Mouse (Mus musculus): ENCODE measurements around the gene D17Wsu92e. TPM values are rescaled to one million over a fixed set of nuclear protein-coding genes. Genes with fewer than 3 reads are reported as not detected.
"Not testable (repeated sequence)": the region's sequence is repeated elsewhere in the genome, so short reads cannot be mapped to it uniquely, and the experiment has no call there.

The D17Wsu92e gene
- polyA plus RNA-seq (2016; fragmentation: Nextera tagmentation; extraction: Ambion mirVana), result 11.1 and 12.1 TPM in 2 replicates

- H3K27me3 ChIP-seq (ENCODE audit: low read depth, poor library complexity, severe bottlenecking), result no peaks in the 10 kb centered on the region
- 2% methylated on average over 53 of the region's 56 CpGs for WGBS
- DNase-seq (ENCODE audit: low spot score), result peak; percentile 99
- H3K9me3 ChIP-seq (replicated peaks), result no peaks in the 10 kb centered on the region
- no peaks in the 10 kb centered on the region for H3K36me3 ChIP-seq
- peaks cover 36% of the 10 kb centered on the region for H3K4me1 ChIP-seq
- H3K27ac ChIP-seq (replicated peaks), result peak within 1 kb of the TSS; percentile 91
- peak within 1 kb of the TSS; percentile 100 for H3K4me3 ChIP-seq
Measured at GRCm38 (mm10) chr17:27820568-27821406, at the start of gene D17Wsu92e. Gene D17Wsu92e (minus strand): TSS chr17:27820648.

- H3K4me1 ChIP-seq, result 0 out of 2 replicates have a peak, but pooled peaks cover 4% of the 10 kb centered on the region
- WGBS, result 94% methylated on average over 4 of the region's 4 CpGs
- H3K27ac ChIP-seq (replicated peaks), result no peak overlapping the region
- no peak overlapping the region for H3K4me3 ChIP-seq
- peaks cover 10% of the 10 kb centered on the region for H3K36me3 ChIP-seq
- no peaks in the 10 kb centered on the region for H3K27me3 ChIP-seq (ENCODE audit: low read depth, poor library complexity, severe bottlenecking)
- no peaks in the 10 kb centered on the region for H3K9me3 ChIP-seq (replicated peaks)
- no peak for DNase-seq (ENCODE audit: low spot score)
Measured at GRCm38 (mm10) chr17:27866737-27867136, 46.3 kb upstream of the D17Wsu92e start.

GRCm38 (mm10) chr17:27865461-27865860 is 45.0 kb upstream of the D17Wsu92e start:
- H3K4me1 ChIP-seq, result 0 out of 2 replicates have a peak, but pooled peaks cover 10% of the 10 kb centered on the region
- WGBS, result 92% methylated on average over 2 of the region's 2 CpGs
- DNase-seq (ENCODE audit: low spot score), result no peak
- no peaks in the 10 kb centered on the region for H3K9me3 ChIP-seq (replicated peaks)
- H3K27ac ChIP-seq (replicated peaks), result no peak overlapping the region
- peaks cover 10% of the 10 kb centered on the region for H3K36me3 ChIP-seq
- no peaks in the 10 kb centered on the region for H3K27me3 ChIP-seq (ENCODE audit: low read depth, poor library complexity, severe bottlenecking)
- no peak overlapping the region for H3K4me3 ChIP-seq

- Histone ChIP-seq H3K36me3 (peaks cover 6% of the 10 kb centered on the region), H3K9me3 (replicated peaks) (no peaks in the 10 kb centered on the region), H3K27me3 (ENCODE audit: low read depth, poor library complexity, severe bottlenecking) (no peaks in the 10 kb centered on the region), H3K4me3 (no peak overlapping the region), H3K27ac (replicated peaks) (no peak overlapping the region), H3K4me1 (peaks cover 39% of the 10 kb centered on the region)
- no peak for DNase-seq (ENCODE audit: low spot score)
- 34% methylated on average over 2 of the region's 2 CpGs for WGBS
Measured at GRCm38 (mm10) chr17:27859131-27859530, 38.7 kb upstream of the D17Wsu92e start.

- H3K4me3 ChIP-seq, result peak overlapping the region; percentile 93
- peaks cover 39% of the 10 kb centered on the region for H3K4me1 ChIP-seq
- no peaks in the 10 kb centered on the region for H3K27me3 ChIP-seq (ENCODE audit: low read depth, poor library complexity, severe bottlenecking)
- WGBS, result 64% methylated on average over 11 of the region's 11 CpGs
- H3K9me3 ChIP-seq (replicated peaks), result no peaks in the 10 kb centered on the region
- H3K36me3 ChIP-seq, result peaks cover 18% of the 10 kb centered on the region
- H3K27ac ChIP-seq (replicated peaks), result peak overlapping the region; percentile 91
- no peak for DNase-seq (ENCODE audit: low spot score)
Measured at GRCm38 (mm10) chr17:27857649-27858475, 37.4 kb upstream of the D17Wsu92e start.

GRCm38 (mm10) chr17:27856798-27857648 is 36.6 kb upstream of the D17Wsu92e start:
- H3K4me1 ChIP-seq, result peaks cover 39% of the 10 kb centered on the region
- peaks cover 27% of the 10 kb centered on the region for H3K36me3 ChIP-seq
- 3% methylated on average over 51 of the region's 52 CpGs for WGBS
- DNase-seq (ENCODE audit: low spot score), result peak; percentile 70
- H3K9me3 ChIP-seq (replicated peaks), result no peaks in the 10 kb centered on the region
- peak overlapping the region; percentile 91 for H3K27ac ChIP-seq (replicated peaks)
- peak overlapping the region; percentile 93 for H3K4me3 ChIP-seq
- no peaks in the 10 kb centered on the region for H3K27me3 ChIP-seq (ENCODE audit: low read depth, poor library complexity, severe bottlenecking)

DNA sequence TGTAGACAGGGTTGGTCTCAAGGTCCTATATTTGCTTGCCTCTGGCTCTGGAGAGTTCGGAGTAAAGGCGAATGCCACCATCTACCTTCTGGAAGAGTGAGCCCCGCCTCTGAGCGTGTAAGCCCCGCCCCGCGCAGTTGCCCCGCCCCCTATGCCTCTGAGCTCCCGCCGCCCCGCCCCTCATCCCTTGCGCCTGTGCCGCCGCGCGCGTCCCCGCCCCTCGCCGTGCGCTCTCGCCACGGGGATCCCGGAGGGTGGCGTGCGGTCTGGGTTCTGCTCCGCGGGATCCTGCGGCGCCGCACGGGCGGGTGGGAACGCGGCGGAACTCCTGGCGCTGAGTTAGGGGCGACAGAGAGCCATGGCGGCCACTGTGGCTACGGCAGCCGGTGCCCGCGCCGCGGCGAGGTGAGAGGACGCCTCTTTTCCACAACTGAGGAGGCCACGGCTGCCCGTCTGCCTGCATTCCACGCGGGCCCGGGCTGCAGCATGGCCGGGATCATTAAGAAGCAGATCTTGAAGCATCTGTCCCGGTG is 35.9 kb upstream of the D17Wsu92e start, which contains the start of gene Uhrf1bp1:
TSS of gene Uhrf1bp1 (plus strand) at position 177 of the 533 bp plus-strand sequence.
- peak within 1 kb of the TSS; percentile 93 for H3K4me3 ChIP-seq
- H3K27me3 ChIP-seq (ENCODE audit: low read depth, poor library complexity, severe bottlenecking), result no peaks in the 10 kb centered on the region
- peaks cover 32% of the 10 kb centered on the region for H3K36me3 ChIP-seq
- peaks cover 39% of the 10 kb centered on the region for H3K4me1 ChIP-seq
- peak within 1 kb of the TSS; percentile 91 for H3K27ac ChIP-seq (replicated peaks)
- 2% methylated on average over 53 of the region's 54 CpGs for WGBS
- DNase-seq (ENCODE audit: low spot score), result peak; percentile 87
- H3K9me3 ChIP-seq (replicated peaks), result no peaks in the 10 kb centered on the region

DNA sequence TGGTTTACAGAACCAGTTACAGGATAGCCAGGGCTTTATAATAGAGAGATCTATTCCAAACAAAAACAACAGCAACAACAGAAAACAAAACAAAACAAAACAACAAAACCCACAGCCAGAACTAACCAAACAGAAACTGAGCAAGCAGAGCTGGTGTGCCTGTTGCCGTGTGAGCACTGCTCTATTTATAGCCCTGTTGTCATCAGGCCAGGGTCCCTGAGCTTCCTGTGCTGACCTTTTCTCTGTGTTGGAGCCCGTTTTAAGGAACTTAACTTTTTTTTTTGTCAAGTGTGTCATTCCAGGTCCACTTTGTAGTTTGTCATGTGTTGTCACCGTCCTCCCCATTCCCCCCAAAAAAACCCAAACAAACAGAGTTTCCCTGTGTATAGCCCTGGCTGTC is 30.6 kb upstream of the D17Wsu92e start:
- H3K36me3 ChIP-seq, result peaks cover 85% of the 10 kb centered on the region
- no peaks in the 10 kb centered on the region for H3K27me3 ChIP-seq (ENCODE audit: low read depth, poor library complexity, severe bottlenecking)
- WGBS, result 93% methylated on average over 3 of the region's 3 CpGs
- H3K9me3 ChIP-seq (replicated peaks), result no peaks in the 10 kb centered on the region
- H3K4me1 ChIP-seq, result no peaks in the 10 kb centered on the region
- DNase-seq (ENCODE audit: low spot score), result no peak
- no peak overlapping the region for H3K27ac ChIP-seq (replicated peaks)
- no peak overlapping the region for H3K4me3 ChIP-seq

DNA sequence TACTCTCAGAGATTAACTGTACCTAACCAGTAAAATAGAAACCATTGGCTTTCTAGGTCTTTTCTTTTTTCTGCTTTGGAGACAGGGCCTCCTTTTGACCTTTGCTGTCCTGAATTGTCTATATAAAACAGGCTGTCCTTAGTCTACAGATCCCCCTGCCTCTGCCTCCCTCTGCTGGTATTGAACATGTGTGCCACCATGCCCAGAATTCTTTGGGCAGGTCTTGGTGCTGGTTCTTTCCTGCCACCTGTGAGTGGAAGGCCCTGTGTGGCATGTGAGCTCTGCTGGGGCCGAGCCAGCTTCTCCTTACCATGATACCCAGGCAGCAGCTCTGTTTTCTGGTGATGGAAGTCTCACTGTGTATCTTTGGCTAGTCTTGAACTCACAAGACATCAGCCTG is 27.9 kb upstream of the D17Wsu92e start:
- Histone ChIP-seq H3K27ac (replicated peaks) (no peak overlapping the region), H3K36me3 (peaks cover 98% of the 10 kb centered on the region), H3K4me3 (no peak overlapping the region), H3K27me3 (ENCODE audit: low read depth, poor library complexity, severe bottlenecking) (no peaks in the 10 kb centered on the region), H3K9me3 (replicated peaks) (no peaks in the 10 kb centered on the region), H3K4me1 (no peaks in the 10 kb centered on the region)
- WGBS, result 86% methylated on average over 1 of the region's 1 CpGs
- no peak for DNase-seq (ENCODE audit: low spot score)

GRCm38 (mm10) chr17:27839469-27840252 is 19.2 kb upstream of the D17Wsu92e start:
- WGBS, result 3% methylated on average over 35 of the region's 35 CpGs

DNA sequence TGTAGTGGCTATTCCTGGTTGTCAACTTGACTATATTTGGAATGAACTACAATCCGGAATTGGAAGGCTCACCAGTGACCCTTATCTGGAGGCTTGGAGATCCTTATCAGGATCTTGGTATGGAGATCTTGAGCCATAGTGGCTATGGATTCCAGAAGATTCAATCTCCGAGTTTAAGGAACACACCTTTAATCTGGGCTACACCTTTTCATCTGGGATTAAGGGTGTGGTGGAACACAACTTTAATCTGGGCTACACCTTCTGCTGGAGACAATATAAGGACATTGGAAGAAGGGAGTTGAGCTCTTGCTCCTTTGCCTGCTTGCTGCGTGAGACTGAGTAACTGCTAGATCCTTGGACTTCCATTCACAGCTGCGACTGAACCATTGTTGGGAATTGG is 17.4 kb upstream of the D17Wsu92e start, which contains the start of gene Snrpc:
TSS of gene Snrpc (plus strand) at position 301 of the 400 bp plus-strand sequence.
- Histone ChIP-seq H3K36me3 (peaks cover 15% of the 10 kb centered on the region), H3K4me1 (peaks cover 17% of the 10 kb centered on the region), H3K4me3 (peak within 1 kb of the TSS; percentile 88; the same call in 1 of the 2 replicates)
- H3K9me3 ChIP-seq (replicated peaks); H3K27ac ChIP-seq (replicated peaks); H3K27me3 ChIP-seq (ENCODE audit: low read depth, poor library complexity, severe bottlenecking); DNase-seq (ENCODE audit: low spot score): not testable (repeated sequence)
- 91% methylated on average over 4 of the region's 4 CpGs for WGBS

More at GRCm38 (mm10) chr17:27839469-27840252, 19.2 kb upstream of the D17Wsu92e start:
- peak; percentile 96 for DNase-seq (ENCODE audit: low spot score)
- Histone ChIP-seq H3K27me3 (ENCODE audit: low read depth, poor library complexity, severe bottlenecking) (no peaks in the 10 kb centered on the region), H3K36me3 (peaks cover 33% of the 10 kb centered on the region), H3K4me3 (peak overlapping the region; percentile 88), H3K9me3 (replicated peaks) (no peaks in the 10 kb centered on the region), H3K4me1 (peaks cover 17% of the 10 kb centered on the region), H3K27ac (replicated peaks) (peak overlapping the region; percentile 88)
